Mouse (Mus musculus) ES-Bruce4 (cell line): Measurements from ENCODE around the gene Anks1. TPM values are rescaled to one million over a fixed set of nuclear protein-coding genes. Genes with fewer than 3 reads are reported as not detected.

ENCODE experiments used
- H3K27ac ChIP-seq: 2 replicates; pipeline ENCODE4 v1.5.1; 2012; ENCODE audit warnings: low read length, inconsistent platforms; ENCODE audit not compliant: insufficient read depth
- H3K27me3 ChIP-seq: 2 replicates; pipeline ENCODE4 v1.6.1; 2012; ENCODE audit warnings: mild to moderate bottlenecking, low read length, inconsistent platforms; ENCODE audit not compliant: control insufficient read depth, poor library complexity, insufficient read depth, severe bottlenecking
- H3K36me3 ChIP-seq: 2 replicates; pipeline ENCODE4 v1.6.1; 2012; ENCODE audit warnings: inconsistent platforms, mild to moderate bottlenecking, low read length, moderate library complexity; ENCODE audit not compliant: control insufficient read depth, poor library complexity, insufficient read depth, severe bottlenecking
- H3K4me1 ChIP-seq: one replicate; pipeline ENCODE4 v1.8.1; 2011; ENCODE audit warnings: low read length; ENCODE audit not compliant: control insufficient read depth, insufficient read depth
- H3K4me3 ChIP-seq: 2 replicates; pipeline ENCODE4 v1.5.1; 2011; ENCODE audit warnings: low read depth, mild to moderate bottlenecking, low read length
- H3K9ac ChIP-seq: 2 replicates; pipeline ENCODE4 v1.6.1; 2012; ENCODE audit warnings: low read depth, mild to moderate bottlenecking, inconsistent platforms; ENCODE audit not compliant: poor library complexity, severe bottlenecking
- H3K9me3 ChIP-seq: replicated peaks from 2 replicates; pipeline ENCODE4 v1.6.1; 2012; ENCODE audit warnings: mild to moderate bottlenecking, low read length, inconsistent platforms; ENCODE audit not compliant: control insufficient read depth, poor library complexity, insufficient read depth, severe bottlenecking
- CTCF ChIP-seq: IDR thresholded peaks from one replicate; pipeline ENCODE4 v1.8.1; 2011; ENCODE audit warnings: low read depth, low read length
- EP300 ChIP-seq: IDR thresholded peaks from 2 replicates; pipeline ENCODE4 v1.6.1; 2011; ENCODE audit warnings: low read depth, low read length; ENCODE audit not compliant: insufficient read depth
- POLR2A ChIP-seq: IDR thresholded peaks from one replicate; pipeline ENCODE4 v1.8.1; 2011; ENCODE audit warnings: low read length; ENCODE audit not compliant: insufficient read depth
- polyA plus RNA-seq: library from polyadenylated mRNA; stranded (reverse); fragments of >200 nt; gene quantifications from 2 replicates; pipeline ENCODE4 v1.2.4, GENCODE M21; 2011; ENCODE audit warnings: low read depth; ENCODE audit not compliant: missing spikeins, insufficient read depth, insufficient read length

Gene Anks1
- polyA plus RNA-seq, 1 experiment = 23.7 TPM

- Histone ChIP-seq H3K4me3 (no peak overlapping the region), H3K9ac (no peak overlapping the region), H3K4me1 (peaks cover 5% of the 10 kb centered on the region), H3K9me3 (no peaks in the 10 kb centered on the region), H3K27ac (no peak overlapping the region), H3K27me3 (no peaks in the 10 kb centered on the region), H3K36me3 (no peaks in the 10 kb centered on the region)
- TF ChIP-seq CTCF (no peak), EP300 (no peak), POLR2A (no peak)
These were observed 123.1 kb downstream of the Anks1 start for GRCm38 (mm10) chr17:28032219-28032618.

DNA sequence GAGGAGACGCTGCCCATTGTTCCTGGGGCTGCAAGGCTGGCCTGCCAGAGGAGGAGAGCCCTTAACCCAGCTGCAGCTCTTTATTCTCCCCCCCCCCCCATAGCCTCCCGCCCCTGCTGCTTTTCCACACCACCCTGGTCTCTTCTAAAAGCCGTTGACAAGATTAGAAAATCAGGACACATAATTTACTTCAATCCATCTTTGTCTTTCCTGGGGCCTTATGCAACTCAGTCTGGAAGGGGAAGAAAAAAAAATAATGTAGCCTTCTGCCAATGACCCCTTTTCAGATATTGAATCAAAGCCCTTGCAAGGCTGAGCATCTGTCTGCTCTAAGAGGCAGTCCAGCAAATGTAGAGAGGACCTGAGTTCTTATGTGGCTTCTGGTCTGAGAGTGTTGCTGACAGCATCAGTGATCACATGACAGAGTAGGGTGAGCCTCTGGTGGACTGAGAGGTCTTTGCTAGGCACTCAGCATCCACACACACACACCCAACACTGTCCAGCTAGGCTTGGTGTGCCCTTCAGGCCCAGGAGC, 124.0 kb downstream of the Anks1 start:
- TF ChIP-seq EP300 (no peak), CTCF (no peak), POLR2A (no peak)
- H3K4me3 ChIP-seq = no peak overlapping the region
- H3K27me3 ChIP-seq = no peaks in the 10 kb centered on the region
- no peaks in the 10 kb centered on the region for H3K9me3 ChIP-seq
- H3K9ac ChIP-seq = no peak overlapping the region
- H3K4me1 ChIP-seq = peaks cover 5% of the 10 kb centered on the region
- no peak overlapping the region for H3K27ac ChIP-seq
- no peaks in the 10 kb centered on the region for H3K36me3 ChIP-seq

- Histone ChIP-seq H3K27me3 (no peaks in the 10 kb centered on the region), H3K4me1 (no peaks in the 10 kb centered on the region), H3K36me3 (no peaks in the 10 kb centered on the region), H3K4me3 (no peak overlapping the region), H3K9me3 (no peaks in the 10 kb centered on the region), H3K27ac (no peak overlapping the region), H3K9ac (no peak overlapping the region)
- TF ChIP-seq CTCF = no peak
- no peak for TF ChIP-seq EP300
These were observed 125.9 kb downstream of the Anks1 start for GRCm38 (mm10) chr17:28034986-28035385.

DNA sequence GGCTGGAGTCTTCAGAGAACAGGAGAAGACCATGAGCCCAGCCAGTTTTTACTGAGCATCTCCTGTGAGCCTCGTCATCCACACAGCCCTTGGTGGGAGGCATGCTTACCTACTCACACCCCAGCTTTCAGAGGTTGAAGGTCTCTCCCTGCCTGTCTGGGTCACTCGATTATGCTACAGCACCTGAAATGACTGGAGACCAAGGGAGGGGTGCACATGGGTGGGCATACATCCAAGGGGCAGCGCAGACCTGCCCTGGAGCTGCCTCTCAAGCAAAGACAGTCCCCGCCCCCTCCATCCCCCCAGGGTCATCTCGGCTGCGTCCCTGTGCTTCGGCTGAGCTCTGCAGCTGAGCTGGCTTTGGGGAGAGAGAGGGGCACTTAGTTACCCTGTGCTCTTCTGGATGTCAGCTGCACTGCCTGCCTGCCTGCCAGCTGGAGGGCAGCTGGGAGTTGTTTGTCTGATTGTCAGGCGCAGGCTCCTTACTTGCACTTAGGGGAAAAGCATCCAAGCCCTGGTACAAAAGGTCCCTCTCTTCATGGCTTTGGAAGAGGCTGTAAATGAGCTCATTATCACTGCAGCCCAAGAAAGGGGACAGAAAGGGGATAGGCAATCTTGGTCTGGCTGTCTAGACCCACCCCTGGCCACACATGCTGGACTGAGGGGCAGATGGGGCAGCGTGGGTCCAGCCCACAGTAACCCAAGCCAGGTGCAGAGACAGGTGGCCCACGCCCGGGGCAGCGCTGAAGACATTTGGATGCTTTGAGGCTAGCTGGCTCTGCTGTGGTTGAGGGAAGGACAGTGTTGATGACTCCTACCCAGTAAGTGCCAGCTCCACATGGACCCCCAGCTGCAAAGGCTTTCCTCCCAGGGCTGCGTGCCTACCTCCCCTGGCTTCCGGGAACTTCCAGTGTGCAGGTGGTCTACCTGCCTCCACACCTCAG, 128.0 kb downstream of the Anks1 start:
- Histone ChIP-seq H3K36me3 (no peaks in the 10 kb centered on the region), H3K4me3 (no peak overlapping the region), H3K27me3 (no peaks in the 10 kb centered on the region), H3K4me1 (peaks cover 2% of the 10 kb centered on the region), H3K9me3 (no peaks in the 10 kb centered on the region), H3K9ac (no peak overlapping the region), H3K27ac (no peak overlapping the region)
- TF ChIP-seq EP300 = no peak
- TF ChIP-seq POLR2A = no peak
- TF ChIP-seq CTCF = no peak

DNA sequence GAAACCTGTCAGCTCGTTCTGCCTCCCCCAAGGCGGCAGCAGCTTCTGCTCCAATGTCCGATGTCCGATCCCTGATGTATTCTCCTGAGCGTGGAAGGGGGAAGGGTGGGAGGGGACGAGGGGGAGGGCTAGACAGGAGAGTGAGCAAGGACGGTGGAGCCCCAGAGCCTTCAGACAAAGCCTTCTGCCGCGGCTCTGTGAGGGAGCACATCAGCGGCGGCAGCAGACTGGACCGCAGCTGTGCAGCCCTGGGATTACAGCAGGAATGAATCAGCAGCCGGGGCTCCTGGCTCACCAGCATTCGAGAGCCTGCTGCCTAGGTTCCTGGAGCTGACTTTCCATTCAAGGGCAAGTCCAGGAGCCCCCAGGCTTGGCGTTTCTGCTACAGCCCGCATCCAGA, 131.5 kb downstream of the Anks1 start:
- Histone ChIP-seq H3K9me3 (no peaks in the 10 kb centered on the region), H3K4me3 (no peak overlapping the region), H3K4me1 (peaks cover 2% of the 10 kb centered on the region), H3K9ac (no peak overlapping the region), H3K27me3 (no peaks in the 10 kb centered on the region), H3K27ac (no peak overlapping the region), H3K36me3 (no peaks in the 10 kb centered on the region)
- TF ChIP-seq EP300 = no peak
- TF ChIP-seq CTCF = no peak
- no peak for TF ChIP-seq POLR2A

DNA sequence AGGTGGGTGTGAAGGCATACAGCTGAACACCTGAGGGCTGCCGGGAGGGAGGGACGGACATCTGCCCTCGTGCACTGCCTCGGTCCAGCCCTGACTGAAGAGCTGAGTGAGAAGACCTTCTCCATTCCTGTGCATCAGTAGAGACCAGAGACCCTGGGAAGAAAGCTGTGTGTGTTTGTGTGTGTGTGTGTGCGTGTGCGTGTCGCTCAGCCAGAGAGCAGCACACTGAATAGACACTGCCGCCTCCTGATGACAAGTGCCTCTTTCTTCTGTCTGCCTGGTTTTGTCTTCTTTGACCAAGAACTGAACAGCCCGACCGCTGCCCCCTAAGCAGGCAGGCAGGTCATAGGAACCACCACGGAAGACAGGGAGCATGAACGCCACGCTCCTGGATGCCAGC, 132.2 kb downstream of the Anks1 start:
- Histone ChIP-seq H3K27ac (no peak overlapping the region), H3K4me3 (no peak overlapping the region), H3K9ac (no peak overlapping the region), H3K4me1 (peaks cover 2% of the 10 kb centered on the region), H3K36me3 (no peaks in the 10 kb centered on the region), H3K9me3 (no peaks in the 10 kb centered on the region), H3K27me3 (no peaks in the 10 kb centered on the region)
- no peak for TF ChIP-seq CTCF
- TF ChIP-seq EP300 = no peak
- TF ChIP-seq POLR2A = no peak
